Mouse (Mus musculus) limb, embryonic 12.5 days (tissue): ENCODE measurements around the gene Pgls. TPM values are rescaled to one million over a fixed set of nuclear protein-coding genes. Genes with fewer than 3 reads are reported as not detected.

Experiments
- ATAC-seq: fragments of 200-750 bp; cut with Nextera tagmentation; 2 replicates; pipeline ENCODE4 v1.8.0; 2017; ENCODE audit warnings: low read depth, moderate TSS enrichment; ENCODE audit not compliant: insufficient number of reproducible peaks, insufficient read depth, low FRiP score, low TSS enrichment
- H3K27ac ChIP-seq: fragments of 300-500 bp; sonication (generic); 2 replicates; pipeline ENCODE4 v1.5.1; 2016; ENCODE audit warnings: mild to moderate bottlenecking, moderate library complexity
- H3K27me3 ChIP-seq: fragments of 300-500 bp; sonication (generic); 2 replicates; pipeline ENCODE4 v1.6.1; 2016; ENCODE audit warnings: mild to moderate bottlenecking, moderate library complexity
- H3K36me3 ChIP-seq: fragments of 300-500 bp; sonication (generic); 2 replicates; pipeline ENCODE4 v1.6.1; 2016; ENCODE audit warnings: mild to moderate bottlenecking, moderate library complexity
- H3K4me1 ChIP-seq: fragments of 300-500 bp; sonication (generic); replicated peaks from 2 replicates; pipeline ENCODE4 v1.6.1; 2016
- H3K4me2 ChIP-seq: fragments of 300-500 bp; sonication (generic); 2 replicates; pipeline ENCODE4 v1.6.1; 2016; ENCODE audit warnings: mild to moderate bottlenecking, moderate library complexity
- H3K4me3 ChIP-seq: fragments of 300-500 bp; sonication (generic); replicated peaks from 2 replicates; pipeline ENCODE4 v1.5.1; 2016; ENCODE audit warnings: mild to moderate bottlenecking
- H3K9ac ChIP-seq: fragments of 300-500 bp; sonication (generic); replicated peaks from 2 replicates; pipeline ENCODE4 v1.6.1; 2016; ENCODE audit warnings: mild to moderate bottlenecking, moderate library complexity
- H3K9me3 ChIP-seq: fragments of 300-500 bp; sonication (generic); 2 replicates; pipeline ENCODE4 v1.6.1; 2016; ENCODE audit warnings: mild to moderate bottlenecking, moderate library complexity
- WGBS: fragments of 180-500 bp; shearing (Covaris S2); methylation state at CpG from one replicate; pipeline ENCODE4 v1.1.7; 2016; 5-methylcytosine and 5-hydroxymethylcytosine counted together
- polyA plus RNA-seq: library from polyadenylated mRNA; unstranded; fragments of >200 nt; fragmentation: Nextera tagmentation; extraction: Ambion mirVana; gene quantifications from 2 replicates; pipeline ENCODE4 v1.2.1, GENCODE M21; 2016

Pgls gene
- polyA plus RNA-seq, 1 experiment from 2014 or later: 243 TPM

GRCm38 (mm10) chr8:71558958-71559690, 32.9 kb upstream of the Pgls start:
- H3K36me3 ChIP-seq: no peaks in the 10 kb centered on the region
- H3K27me3 ChIP-seq: peaks cover 100% of the 10 kb centered on the region
- peak overlapping the region; percentile 47; the same call in 1 of the 2 replicates for H3K9ac ChIP-seq
- ATAC-seq: no peak
- H3K4me1 ChIP-seq: peaks cover 21% of the 10 kb centered on the region
- H3K4me2 ChIP-seq: peak overlapping the region; percentile 60
- H3K27ac ChIP-seq: no peak overlapping the region
- H3K9me3 ChIP-seq: peaks cover 9% of the 10 kb centered on the region
- peak overlapping the region; percentile 40 for H3K4me3 ChIP-seq
- 3% methylated on average over 24 of the region's 24 CpGs for WGBS

GRCm38 (mm10) chr8:71560071-71560470, 31.9 kb upstream of the Pgls start:
- WGBS: 69% methylated on average over 3 of the region's 3 CpGs
- H3K27ac ChIP-seq: no peak overlapping the region
- H3K27me3 ChIP-seq: peaks cover 99% of the 10 kb centered on the region
- H3K9me3 ChIP-seq: peaks cover 14% of the 10 kb centered on the region
- no peak overlapping the region for H3K9ac ChIP-seq
- peaks cover 21% of the 10 kb centered on the region for H3K4me1 ChIP-seq
- no peak overlapping the region for H3K4me3 ChIP-seq
- no peak overlapping the region for H3K4me2 ChIP-seq
- ATAC-seq: no peak
- no peaks in the 10 kb centered on the region for H3K36me3 ChIP-seq

- WGBS: 82% methylated on average over 5 of the region's 5 CpGs
- ATAC-seq: no peak
- H3K9ac ChIP-seq: no peak overlapping the region
These were observed 31.2 kb upstream of the Pgls start for GRCm38 (mm10) chr8:71560765-71561164.

GRCm38 (mm10) chr8:71561401-71561800, 30.6 kb upstream of the Pgls start:
- 3% methylated on average over 15 of the region's 15 CpGs for WGBS
- Histone ChIP-seq H3K9me3 (peaks cover 14% of the 10 kb centered on the region), H3K36me3 (no peaks in the 10 kb centered on the region), H3K27ac (no peak overlapping the region), H3K4me1 (peaks cover 21% of the 10 kb centered on the region), H3K4me3 (no peak overlapping the region), H3K27me3 (peaks cover 98% of the 10 kb centered on the region), H3K4me2 (no peak overlapping the region), H3K9ac (no peak overlapping the region)
- no peak for ATAC-seq

More at GRCm38 (mm10) chr8:71560765-71561164, 31.2 kb upstream of the Pgls start:
- H3K27me3 ChIP-seq: peaks cover 98% of the 10 kb centered on the region
- peaks cover 21% of the 10 kb centered on the region for H3K4me1 ChIP-seq
- no peak overlapping the region for H3K27ac ChIP-seq
- no peaks in the 10 kb centered on the region for H3K36me3 ChIP-seq
- no peak overlapping the region for H3K4me2 ChIP-seq
- H3K9me3 ChIP-seq: peaks cover 14% of the 10 kb centered on the region
- H3K4me3 ChIP-seq: no peak overlapping the region

GRCm38 (mm10) chr8:71562751-71563150, 29.2 kb upstream of the Pgls start:
- peaks cover 14% of the 10 kb centered on the region for H3K9me3 ChIP-seq
- no peak for ATAC-seq
- no peaks in the 10 kb centered on the region for H3K36me3 ChIP-seq
- H3K4me3 ChIP-seq: peak overlapping the region; percentile 23
- H3K4me1 ChIP-seq: peaks cover 21% of the 10 kb centered on the region
- peak overlapping the region; percentile 23; the same call in 1 of the 2 replicates for H3K9ac ChIP-seq
- 1% methylated on average over 33 of the region's 33 CpGs for WGBS
- H3K27me3 ChIP-seq: peaks cover 94% of the 10 kb centered on the region
- H3K27ac ChIP-seq: no peak overlapping the region
- peak overlapping the region; percentile 44 for H3K4me2 ChIP-seq

GRCm38 (mm10) chr8:71563992-71564391, 28.0 kb upstream of the Pgls start:
- no peak for ATAC-seq
- no peak overlapping the region for H3K9ac ChIP-seq

GRCm38 (mm10) chr8:71566501-71566900, 25.5 kb upstream of the Pgls start, which contains the start of gene Nxnl1:
Gene Nxnl1 (minus strand): TSS chr8:71566601.
- WGBS: 65% methylated on average over 3 of the region's 3 CpGs
- peaks cover 7% of the 10 kb centered on the region for H3K9me3 ChIP-seq
- H3K4me3 ChIP-seq: no peak within 1 kb of the TSS
- H3K27ac ChIP-seq: no peak within 1 kb of the TSS
- ATAC-seq: no peak
- H3K36me3 ChIP-seq: no peaks in the 10 kb centered on the region
- H3K9ac ChIP-seq: no peak within 1 kb of the TSS
- peaks cover 28% of the 10 kb centered on the region for H3K4me1 ChIP-seq
- H3K4me2 ChIP-seq: no peak within 1 kb of the TSS
- peaks cover 73% of the 10 kb centered on the region for H3K27me3 ChIP-seq

More at GRCm38 (mm10) chr8:71563992-71564391, 28.0 kb upstream of the Pgls start:
- Histone ChIP-seq H3K27ac (no peak overlapping the region), H3K9me3 (peaks cover 8% of the 10 kb centered on the region), H3K4me3 (no peak overlapping the region), H3K4me1 (peaks cover 19% of the 10 kb centered on the region), H3K27me3 (peaks cover 94% of the 10 kb centered on the region), H3K4me2 (no peak overlapping the region), H3K36me3 (no peaks in the 10 kb centered on the region)
- WGBS: 83% methylated on average over 4 of the region's 4 CpGs

GRCm38 (mm10) chr8:71567587-71567986, 24.4 kb upstream of the Pgls start:
- Histone ChIP-seq H3K27me3 (peaks cover 62% of the 10 kb centered on the region), H3K4me2 (no peak overlapping the region), H3K4me1 (peaks cover 27% of the 10 kb centered on the region), H3K4me3 (no peak overlapping the region), H3K9ac (no peak overlapping the region), H3K36me3 (no peaks in the 10 kb centered on the region), H3K9me3 (peaks cover 7% of the 10 kb centered on the region), H3K27ac (no peak overlapping the region)
- 69% methylated on average over 7 of the region's 7 CpGs for WGBS
- no peak for ATAC-seq

- H3K27me3 ChIP-seq: peaks cover 53% of the 10 kb centered on the region
- H3K36me3 ChIP-seq: no peaks in the 10 kb centered on the region
- peaks cover 29% of the 10 kb centered on the region for H3K4me1 ChIP-seq
- ATAC-seq: no peak
- H3K27ac ChIP-seq: peak within 1 kb of the TSS; percentile 87
- peaks cover 7% of the 10 kb centered on the region for H3K9me3 ChIP-seq
- peak within 1 kb of the TSS; percentile 87 for H3K4me2 ChIP-seq
- WGBS: 7% methylated on average over 13 of the region's 13 CpGs
- peak within 1 kb of the TSS; percentile 50; the same call in 1 of the 2 replicates for H3K9ac ChIP-seq
- H3K4me3 ChIP-seq: peak within 1 kb of the TSS; percentile 64
These were observed 23.5 kb upstream of the Pgls start, which contains the start of gene Slc27a1 for GRCm38 (mm10) chr8:71568387-71568937. Gene Slc27a1 (plus strand): TSS chr8:71568882.

GRCm38 (mm10) chr8:71568941-71569340, 23.0 kb upstream of the Pgls start:
- Histone ChIP-seq H3K9ac (peak overlapping the region; percentile 50; the same call in 1 of the 2 replicates), H3K9me3 (peaks cover 6% of the 10 kb centered on the region), H3K36me3 (no peaks in the 10 kb centered on the region), H3K4me2 (peak overlapping the region; percentile 87), H3K27me3 (peaks cover 48% of the 10 kb centered on the region), H3K4me3 (peak overlapping the region; percentile 64), H3K27ac (0 out of 2 replicates have a peak overlapping the region, but pooled peaks have one; percentile 41), H3K4me1 (peaks cover 29% of the 10 kb centered on the region)
- no peak for ATAC-seq
- WGBS: 13% methylated on average over 6 of the region's 6 CpGs
